Mouse (Mus musculus) large intestine, adult 2 months (tissue): ENCODE measurements around the gene Hspg2. TPM values are rescaled to one million over a fixed set of nuclear protein-coding genes. Genes with fewer than 3 reads are reported as not detected.

Experiments used
- DNase-seq: peaks from one replicate; pipeline ENCODE4 v3.0.0-alpha.2; 2012; ENCODE audit warnings: low read depth, low spot score
- WGBS: fragments of 180-500 bp; shearing (Covaris S2); methylation state at CpG from one replicate; pipeline ENCODE4 v1.1.7; 2018; 5-methylcytosine and 5-hydroxymethylcytosine counted together
- polyA plus RNA-seq: library from polyadenylated mRNA; depleted of rRNA; stranded (reverse); fragments of >200 nt; gene quantifications from 2 replicates; pipeline ENCODE4 v1.2.3, GENCODE M21; 2012

Hspg2 gene
- polyA plus RNA-seq, 1 experiment: 19.7 TPM

GRCm38 (mm10) chr4:137495501-137496100 lies 27.0 kb downstream of the Hspg2 start:
- WGBS: 54% methylated on average over 6 of the region's 6 CpGs
- no peak for DNase-seq

- DNase-seq: no peak
- 12% methylated on average over 5 of the region's 5 CpGs for WGBS
Measured at GRCm38 (mm10) chr4:137497367-137497766, 28.8 kb downstream of the Hspg2 start.

DNA sequence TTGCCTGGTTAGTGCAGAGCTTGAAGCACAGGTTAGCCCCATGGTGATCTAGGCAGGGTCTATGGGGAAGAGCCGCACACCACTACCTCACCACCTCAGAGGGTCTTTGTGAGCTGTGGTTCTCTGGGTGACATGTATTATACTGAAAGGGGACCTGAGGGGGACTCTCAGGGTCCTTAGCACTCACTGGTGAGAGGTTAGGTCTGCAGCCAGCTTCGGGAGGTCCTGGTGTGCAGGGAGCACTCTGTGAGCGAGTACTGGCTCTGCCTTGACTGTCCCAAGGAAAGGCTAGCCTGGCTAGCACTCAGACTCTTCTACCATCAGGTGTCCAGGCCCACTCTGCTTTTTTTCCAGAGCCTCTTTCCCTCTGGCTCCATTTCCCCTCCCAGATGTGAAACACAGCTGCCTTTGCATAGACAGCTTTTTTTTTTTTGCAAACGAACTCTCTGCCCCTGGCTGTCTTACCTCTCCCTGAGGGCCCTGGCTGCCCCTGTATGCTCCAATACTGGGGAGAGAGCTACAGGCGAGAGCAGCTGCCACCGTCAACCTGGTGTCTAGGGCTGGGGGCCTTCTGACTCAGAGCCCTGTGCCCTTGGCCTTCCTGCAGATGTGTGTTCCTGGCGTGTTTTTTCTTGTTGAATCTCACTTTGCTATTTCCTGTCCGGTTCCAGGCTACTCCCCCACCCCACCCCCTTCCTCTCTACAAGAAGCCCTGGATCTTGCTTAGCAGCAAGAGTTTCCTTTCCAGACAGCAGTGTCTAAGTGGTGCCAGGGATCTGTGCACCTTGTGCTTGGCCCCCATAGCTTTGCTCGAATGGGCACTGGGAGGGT lies 29.5 kb downstream of the Hspg2 start:
- DNase-seq: no peak
- whole genome bisulfite sequencing: 46% methylated on average over 9 of the region's 9 CpGs

GRCm38 (mm10) chr4:137498882-137499583 lies 30.5 kb downstream of the Hspg2 start:
- 74% methylated on average over 9 of the region's 9 CpGs for WGBS
- no peak for DNase-seq

DNA sequence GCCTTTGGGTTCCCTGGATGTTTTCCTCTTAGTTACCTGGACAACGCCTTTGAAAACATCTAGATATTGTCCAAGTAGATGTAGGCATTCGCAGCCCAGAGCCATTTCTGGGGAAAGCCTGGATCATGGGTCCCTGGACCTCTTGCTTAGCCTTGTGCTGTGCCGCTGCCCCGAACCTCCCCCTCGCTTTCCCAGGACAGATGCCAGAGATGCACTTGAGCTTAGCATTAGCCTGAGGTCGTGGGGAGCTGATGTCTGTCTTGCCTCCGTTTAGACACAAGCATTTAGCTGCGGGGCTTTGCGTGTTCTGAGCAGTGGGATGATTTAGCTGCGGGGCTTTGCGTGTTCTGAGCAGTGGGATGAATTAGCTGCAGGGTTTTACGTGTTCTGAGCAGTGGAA lies 31.6 kb downstream of the Hspg2 start:
- no peak for DNase-seq
- WGBS: 74% methylated on average over 12 of the region's 12 CpGs

GRCm38 (mm10) chr4:137500953-137501352 lies 32.4 kb downstream of the Hspg2 start:
- DNase-seq: no peak
- whole genome bisulfite sequencing: 73% methylated on average over 5 of the region's 5 CpGs

GRCm38 (mm10) chr4:137502183-137502582 lies 33.6 kb downstream of the Hspg2 start:
- 86% methylated on average over 10 of the region's 10 CpGs for WGBS
- DNase-seq: no peak

DNA sequence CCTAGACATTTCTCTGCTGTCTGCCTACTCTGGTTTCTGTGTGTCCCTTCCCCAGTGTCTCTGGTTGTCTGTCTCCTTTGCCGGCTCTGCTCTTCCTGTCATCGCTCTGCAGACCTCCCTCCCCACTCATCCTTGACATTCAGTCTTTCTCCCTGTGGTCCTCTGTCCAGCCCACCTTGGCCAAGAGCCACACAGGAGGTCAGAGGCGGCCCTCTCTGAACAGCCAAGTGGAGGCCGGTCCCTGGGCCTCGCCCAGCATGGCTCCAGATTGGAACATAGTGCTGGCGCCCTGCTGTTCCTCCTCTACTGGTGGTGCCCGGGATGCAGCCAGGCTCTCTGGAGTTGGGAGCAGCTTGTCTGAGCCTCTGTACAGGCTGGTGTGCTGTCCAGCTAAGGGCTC lies 34.2 kb downstream of the Hspg2 start:
- no peak for DNase-seq
- 73% methylated on average over 7 of the region's 7 CpGs for WGBS

- no peak for DNase-seq
- 77% methylated on average over 6 of the region's 6 CpGs for WGBS
Measured at GRCm38 (mm10) chr4:137503509-137503971, 35.0 kb downstream of the Hspg2 start.

DNA sequence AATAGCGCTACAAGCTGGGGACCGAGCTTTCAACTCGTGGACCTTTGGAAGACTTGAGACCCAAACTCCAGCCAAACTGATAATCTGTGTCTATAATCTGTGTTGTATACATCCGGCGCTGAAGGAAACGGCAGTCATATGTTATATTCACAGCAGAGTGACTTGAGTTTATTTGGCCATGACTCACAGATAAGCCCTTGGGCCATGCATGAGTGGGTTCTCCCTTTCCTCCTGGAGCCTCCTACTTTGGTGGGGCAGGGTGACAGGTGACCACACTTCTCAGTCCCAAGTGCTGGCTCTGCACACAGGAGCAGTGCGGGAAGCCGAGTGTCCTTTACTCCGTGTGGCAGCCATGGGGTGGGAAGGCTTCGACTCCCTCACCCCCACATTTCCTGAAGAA lies 38.1 kb downstream of the Hspg2 start:
- no peak for DNase-seq
- 83% methylated on average over 10 of the region's 10 CpGs for WGBS

- DNase-seq: no peak
- WGBS: 81% methylated on average over 9 of the region's 9 CpGs
Measured at GRCm38 (mm10) chr4:137509528-137509927, 41.0 kb downstream of the Hspg2 start.

DNA sequence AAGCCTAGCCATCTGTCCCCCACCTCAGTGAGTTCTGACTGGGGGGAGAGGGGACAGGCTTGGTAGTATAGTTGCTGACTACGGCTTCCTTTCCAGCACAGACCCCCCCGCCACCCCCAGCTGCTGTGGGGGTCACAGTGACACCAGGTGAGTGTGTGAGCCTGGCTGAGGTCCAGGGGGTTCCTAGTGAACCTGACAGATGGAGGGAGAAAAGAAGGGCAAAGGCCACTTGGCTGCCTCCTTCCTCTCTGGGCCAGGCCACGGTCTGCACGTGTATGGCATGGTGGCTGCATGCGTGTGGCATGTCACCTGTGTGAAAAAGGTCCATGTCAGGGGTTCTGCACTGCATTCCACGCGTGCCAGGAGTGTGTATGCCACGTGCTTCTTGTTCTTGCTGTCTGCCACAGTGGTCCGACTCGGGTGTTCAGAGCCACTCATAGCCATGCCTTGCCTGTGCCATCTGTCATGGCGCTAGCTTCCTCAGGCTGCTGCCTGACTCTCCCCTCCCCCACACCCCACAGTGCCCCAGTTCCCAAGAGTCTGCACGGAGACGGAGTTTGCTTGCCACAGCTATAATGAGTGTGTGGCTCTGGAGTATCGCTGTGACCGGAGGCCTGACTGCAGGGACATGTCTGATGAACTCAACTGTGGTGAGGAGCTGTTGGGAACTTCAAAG lies 41.6 kb downstream of the Hspg2 start:
- no peak for DNase-seq

GRCm38 (mm10) chr4:137512897-137513296 lies 44.3 kb downstream of the Hspg2 start:
- DNase-seq: no peak
- 85% methylated on average over 6 of the region's 6 CpGs for WGBS

More for the DNA sequence above, 41.6 kb downstream of the Hspg2 start:
- 83% methylated on average over 15 of the region's 15 CpGs for WGBS

- 78% methylated on average over 36 of the region's 36 CpGs for WGBS
- DNase-seq: no peak
Measured at GRCm38 (mm10) chr4:137517989-137518691, 49.6 kb downstream of the Hspg2 start.

GRCm38 (mm10) chr4:137518746-137519145 lies 50.2 kb downstream of the Hspg2 start:
- no peak for DNase-seq
- 95% methylated on average over 14 of the region's 14 CpGs for WGBS

DNA sequence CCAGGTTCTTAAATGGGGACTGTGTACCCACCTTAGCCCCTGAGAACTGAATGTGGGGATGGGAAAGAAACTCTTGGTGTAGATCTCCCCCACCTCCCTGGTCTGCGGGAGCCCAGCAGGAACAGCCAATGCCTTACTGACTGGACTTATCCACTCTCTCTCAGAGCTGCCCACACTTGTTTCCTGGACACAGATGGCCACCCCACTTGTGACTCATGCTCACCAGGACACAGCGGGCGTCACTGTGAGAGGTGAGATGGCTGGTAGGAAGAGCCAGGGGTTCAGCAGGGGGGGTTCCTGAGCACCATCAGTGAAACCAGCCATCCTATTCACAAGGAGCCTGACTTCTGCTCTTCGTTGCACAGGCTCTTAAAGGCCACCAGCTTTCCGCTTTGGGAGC lies 51.8 kb downstream of the Hspg2 start:
- WGBS: 97% methylated on average over 5 of the region's 5 CpGs
- DNase-seq: no peak

DNA sequence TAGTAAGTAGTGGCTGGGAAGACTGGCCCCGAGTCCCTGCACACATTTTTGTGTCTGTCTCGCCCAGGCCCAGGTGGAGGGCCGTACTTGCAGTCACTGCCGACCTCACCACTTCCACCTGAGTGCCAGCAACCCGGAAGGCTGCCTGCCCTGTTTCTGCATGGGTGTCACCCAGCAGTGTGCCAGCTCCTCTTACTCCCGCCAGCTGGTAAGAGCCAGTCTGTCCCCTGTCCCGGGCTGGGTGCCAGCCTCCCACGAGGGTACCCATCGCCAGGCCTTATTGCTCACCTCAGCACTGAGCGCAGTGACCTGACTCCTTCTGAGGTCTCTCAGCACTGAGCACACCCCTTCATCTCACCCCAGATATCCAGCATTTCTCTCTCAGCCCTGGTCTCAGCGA lies 53.4 kb downstream of the Hspg2 start:
- DNase-seq: no peak
- WGBS: 71% methylated on average over 11 of the region's 11 CpGs

DNA sequence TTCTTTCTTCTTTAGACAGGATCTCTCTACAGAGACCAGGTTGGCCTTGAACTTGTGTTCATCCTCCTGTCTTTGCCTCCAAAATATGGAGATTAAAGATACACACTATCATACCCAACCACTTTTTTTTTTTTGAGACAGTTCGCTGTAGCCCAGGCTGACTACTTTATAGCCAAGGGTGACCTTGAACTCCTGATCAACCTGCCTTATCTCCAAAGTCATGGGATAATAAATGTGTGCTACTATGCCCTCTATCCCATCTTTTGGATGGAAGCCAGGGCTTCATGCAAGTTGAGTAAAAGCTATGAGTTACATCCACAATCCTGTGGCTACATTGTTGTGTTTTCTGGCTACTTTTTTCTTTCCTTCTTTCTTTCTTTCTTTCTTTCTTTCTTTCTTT lies 56.9 kb downstream of the Hspg2 start:
- 64% methylated on average over 1 of the region's 1 CpGs for WGBS
- DNase-seq: no peak

GRCm38 (mm10) chr4:137527368-137527767 lies 58.8 kb downstream of the Hspg2 start:
- peak; percentile 79 for DNase-seq
- 15% methylated on average over 4 of the region's 4 CpGs for WGBS
